8 mouse cellular contexts compared by ENCODE assay signal in the genomic region with DNA sequence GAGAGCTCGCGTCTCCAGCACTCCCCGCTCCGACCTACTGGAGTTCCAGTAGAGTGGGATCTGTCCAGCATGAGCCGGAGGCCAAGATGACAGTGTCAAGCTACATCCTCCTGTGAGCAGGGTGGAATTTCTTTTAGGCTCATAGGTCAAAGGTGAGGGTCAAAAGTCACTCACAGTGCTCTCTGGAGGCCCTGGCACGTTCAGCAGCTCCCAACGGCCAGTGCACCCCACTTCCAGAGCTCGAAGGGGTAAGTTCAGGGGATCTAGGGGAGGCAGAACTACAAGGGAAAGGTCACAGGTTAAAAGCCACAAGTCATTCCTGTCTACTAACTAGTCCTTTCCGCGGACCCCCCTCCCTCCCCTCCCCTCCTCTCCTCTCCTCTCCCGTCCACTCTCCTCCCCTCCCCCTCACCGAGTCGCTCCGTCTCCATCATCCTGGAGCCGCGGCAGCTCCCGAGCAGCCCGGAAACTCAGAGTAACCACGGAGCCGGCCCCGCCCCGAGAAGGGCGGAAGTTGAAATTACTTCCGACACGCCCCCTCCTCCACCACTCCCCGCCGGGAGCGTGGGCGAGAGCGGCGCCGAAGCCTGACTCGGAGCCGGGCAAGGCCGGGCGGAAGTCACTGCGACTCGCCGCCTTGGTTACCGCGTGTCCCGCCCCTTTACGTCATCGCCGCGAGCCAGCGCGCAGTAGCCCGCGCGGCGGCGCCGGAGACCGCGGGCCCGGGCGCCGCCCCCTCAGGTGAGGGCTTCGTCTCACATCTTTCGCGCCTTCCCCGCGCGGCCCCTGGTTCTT. TPM values are rescaled to one million over a fixed set of nuclear protein-coding genes. Genes with fewer than 3 reads are reported as not detected.
DNase-seq lines count a peak whose midpoint lies in the region; ATAC-seq and TF ChIP-seq lines count a peak whose summit lies in the region.

Gene Skiv2l, minus strand, starts transcription at position 489 of the 795 bp plus-strand sequence.
Gene Nelfe, plus strand, starts transcription at position 670 of the 795 bp plus-strand sequence.

- H3K36me3 ChIP-seq in megakaryocyte, embryonic 14.5 days (replicated peaks; ENCODE audit: low read length), result peaks cover 69% of the 10 kb centered on the region

- H3K27ac ChIP-seq in cortical plate, adult 2 months (ENCODE audit: insufficient read depth, low read length), result no peak within 1 kb of the TSS

- H3K9me3 ChIP-seq in megakaryocyte, embryonic 14.5 days, result no peaks in the 10 kb centered on the region

- peak; percentile 33; the same call in 1 of the 2 replicates for TF ChIP-seq POLR2A in cortical plate, adult 2 months (IDR thresholded peaks at IDR 0.05; ENCODE audit: extremely low read depth, insufficient read depth, low read length)

- H3K4me3 ChIP-seq in cortical plate, adult 2 months (ENCODE audit: insufficient read depth, low read length), result peak within 1 kb of the TSS; percentile 88
- peak within 1 kb of the TSS; percentile 94 for H3K4me3 ChIP-seq in megakaryocyte, embryonic 14.5 days (replicated peaks)

- peak; percentile 98 for ATAC-seq in activated CD4-positive, CD25-positive, alpha-beta regulatory T cell, adult 4 months

- peaks cover 7% of the 10 kb centered on the region; the same call in 1 of the 2 replicates for H3K4me1 ChIP-seq in cortical plate, adult 2 months (ENCODE audit: control insufficient read depth, insufficient read depth, low read length)
- peaks cover 33% of the 10 kb centered on the region for H3K4me1 ChIP-seq in megakaryocyte, embryonic 14.5 days

- peak; percentile 95 to 96 for DNase-seq in gastrocnemius, adult 8-10 months (ENCODE audit: low spot score in 2 of 2)
- DNase-seq in hindlimb bud, embryonic 11.5 days (ENCODE audit: extremely low spot score, low read depth, low spot score), result peak; percentile 79
- DNase-seq in left cerebral cortex, adult 8-10 months (ENCODE audit: low spot score in 2 of 2), result peak; percentile 87 to 97
- DNase-seq in right cerebral cortex, postnatal 10 days (ENCODE audit: low spot score in 2 of 2), result peak; percentile 99
- peak; percentile 97 for DNase-seq in urinary bladder, postnatal 25 days (ENCODE audit: low spot score)

- no peak for TF ChIP-seq CTCF in cortical plate, adult 2 months (IDR thresholded peaks at IDR 0.05; ENCODE audit: extremely low read depth, insufficient read depth, low read length)

- no peaks in the 10 kb centered on the region for H3K27me3 ChIP-seq in megakaryocyte, embryonic 14.5 days (replicated peaks)

RNA-seq across cellular contexts. Expression of gene Skiv2l, which starts in this region (rescaled TPM):
- 10 to 100 TPM; 26.0 to 38.5 TPM for polyA plus RNA-seq in activated CD4-positive, CD25-positive, alpha-beta regulatory T cell, adult 4 months (2017; shearing (Covaris generic))
- 74.0 and 81.2 TPM in 2 replicates for polyA plus RNA-seq in cortical plate, adult 2 months (2012; rRNA removed)
- 10 to 100 TPM; 21.3 to 23.4 (median 21.9) TPM for total RNA-seq in gastrocnemius, adult 8-10 months (2022)
- 10 to 100 TPM; 61.1 to 73.1 (median 67.3) TPM for total RNA-seq in left cerebral cortex, adult 8-10 months (2022)
- polyA plus RNA-seq in megakaryocyte, embryonic 14.5 days (2012; ENCODE audit: insufficient read depth, low replicate concordance), result 25.1 and 27.6 TPM in 2 replicates

RNA-seq across cellular contexts. Expression of gene Nelfe, which starts in this region (rescaled TPM):
- polyA plus RNA-seq in activated CD4-positive, CD25-positive, alpha-beta regulatory T cell, adult 4 months (2017; shearing (Covaris generic)), result 10 to 100 TPM; 45.4 to 53.4 TPM
- 56.3 and 65.8 TPM in 2 replicates for polyA plus RNA-seq in cortical plate, adult 2 months (2012; rRNA removed)
- total RNA-seq in gastrocnemius, adult 8-10 months (2022), result 10 to 100 TPM in 1 of 4 experiments, 1 to 10 TPM in 3; 7.6 to 10.4 (median 8.9) TPM
- 10 to 100 TPM; 34.8 to 38.3 (median 37.2) TPM for total RNA-seq in left cerebral cortex, adult 8-10 months (2022)
- polyA plus RNA-seq in megakaryocyte, embryonic 14.5 days (2012; ENCODE audit: insufficient read depth, low replicate concordance), result 67.5 and 220 TPM in 2 replicates
